Mouse (Mus musculus) left cerebral cortex, postnatal 14 days (tissue): ENCODE measurements around the gene Vmn1r130. TPM values are rescaled to one million over a fixed set of nuclear protein-coding genes. Genes with fewer than 3 reads are reported as not detected.
"Not testable (repeated sequence)": the region's sequence is repeated elsewhere in the genome, so short reads cannot be mapped to it uniquely, and the experiment has no call there.

Experiments used
- DNase-seq, 2 experiments: peaks; one replicate each; pipeline ENCODE4 v3.0.0; 2021 to 2022; ENCODE audit warnings: low spot score in 2 of 2, mixed read lengths in 1 of 2
- intact Hi-C: fragments of 180-260 bp; cut with DNase I; formaldehyde crosslinking; loops from one replicate; pipeline ENCODE4 v1.15.1; 2025
- long read RNA-seq, 2 experiments: library from polyadenylated mRNA; stranded (forward); transcript quantifications; one replicate each; pipeline ENCODE4 v2.0.0; 2021
- total RNA-seq, 2 experiments: library from RNA; stranded (reverse); gene quantifications; 2 replicates each; pipeline ENCODE4 v1.2.3; 2021

The Vmn1r130 gene
- not detected for total RNA-seq
- long read RNA-seq, experiment 1: 0 reads
- long read RNA-seq, experiment 2: 0 reads

DNA sequence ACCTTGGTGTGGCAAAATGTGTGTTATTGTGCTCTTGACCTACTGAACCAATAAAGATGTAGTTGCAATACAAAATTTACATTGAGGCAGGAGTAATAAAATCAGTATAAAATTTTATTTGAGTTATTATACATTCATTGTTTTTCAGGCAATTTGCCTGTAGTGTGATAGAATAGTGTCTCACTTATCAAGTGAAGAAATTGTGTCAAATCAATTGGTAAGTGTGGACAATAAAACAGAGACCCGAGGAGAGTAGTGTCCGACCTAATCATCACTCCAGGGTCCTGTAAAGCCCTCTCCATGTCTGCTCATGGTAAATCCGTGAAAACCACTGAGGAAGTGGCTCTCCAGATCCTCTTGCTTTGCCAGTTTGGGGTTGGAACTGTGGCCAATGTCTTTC, at the start of gene Vmn1r130:
TSS of gene Vmn1r130 (plus strand) at position 301 of the 400 bp plus-strand sequence.
- intact Hi-C loops, DNase-seq: not testable (repeated sequence)

DNA sequence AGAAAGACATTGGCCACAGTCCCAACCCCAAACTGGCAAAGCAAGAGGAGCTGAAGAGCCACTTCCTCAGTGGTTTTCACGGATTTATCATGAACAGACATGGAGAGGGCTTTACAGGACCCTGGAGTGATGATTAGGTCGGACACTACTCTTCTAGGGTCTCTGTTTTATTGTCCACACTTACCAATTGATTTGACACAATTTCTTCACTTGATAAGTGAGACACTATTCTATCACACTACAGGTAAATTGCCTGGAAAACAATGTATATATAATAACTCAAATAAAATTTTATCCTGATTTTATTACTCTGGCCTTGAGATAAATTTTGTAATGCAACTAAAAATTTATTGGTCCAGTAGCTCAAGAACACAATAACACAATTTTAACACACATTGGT, 34.4 kb downstream of the Vmn1r130 start, which contains the start of gene Vmn1r131:
TSS of gene Vmn1r131 (minus strand) at position 101 of the 400 bp plus-strand sequence.
- DNase-seq, intact Hi-C loops: not testable (repeated sequence)

Other genes with a start within 250 kb of the Vmn1r130 start
- gene Vmn1r125, start 239.6 kb upstream of the Vmn1r130 start, total RNA-seq: not detected
- not detected for gene Vmn1r126, start 210.3 kb upstream of the Vmn1r130 start, total RNA-seq
- not detected for gene Vmn1r127, start 191.9 kb upstream of the Vmn1r130 start, total RNA-seq
- not detected for gene Vmn1r128, start 162.4 kb upstream of the Vmn1r130 start, total RNA-seq
- not detected for gene Vmn1r129, start 150.5 kb upstream of the Vmn1r130 start, total RNA-seq
- not detected for gene Gm6882, start 79.0 kb upstream of the Vmn1r130 start, total RNA-seq
- gene Vmn1r131, start 34.3 kb downstream of the Vmn1r130 start, total RNA-seq: not detected
- not detected for gene Vmn1r132, start 102.3 kb downstream of the Vmn1r130 start, total RNA-seq
- not detected for gene Gm4175, start 249.7 kb downstream of the Vmn1r130 start, total RNA-seq